Mouse (Mus musculus) lung, embryonic 14.5 days (tissue): Measurements from ENCODE around the gene Hivep2. TPM values are rescaled to one million over a fixed set of nuclear protein-coding genes. Genes with fewer than 3 reads are reported as not detected.

ENCODE experiments used
- ATAC-seq: fragments of 200-750 bp; cut with Nextera tagmentation; 2 replicates; pipeline ENCODE4 v1.8.0; 2017; ENCODE audit warnings: mild to moderate bottlenecking, moderate TSS enrichment, moderate library complexity; ENCODE audit not compliant: insufficient read depth
- DNase-seq: peaks from one replicate; pipeline ENCODE4 v3.0.0-alpha.2; 2015
- H3K27ac ChIP-seq: fragments of 300-500 bp; sonication (generic); 2 replicates; pipeline ENCODE4 v1.5.1; 2014; ENCODE audit warnings: low read depth, mild to moderate bottlenecking, moderate library complexity
- H3K27me3 ChIP-seq: fragments of 300-500 bp; sonication (generic); 2 replicates; pipeline ENCODE4 v1.6.1; 2014; ENCODE audit warnings: low read length, control low read depth; ENCODE audit not compliant: insufficient read depth
- H3K36me3 ChIP-seq: fragments of 300-500 bp; sonication (generic); 2 replicates; pipeline ENCODE4 v1.6.1; 2014; ENCODE audit warnings: control low read depth; ENCODE audit not compliant: insufficient read depth
- H3K4me1 ChIP-seq: fragments of 300-500 bp; sonication (generic); 2 replicates; pipeline ENCODE4 v1.6.1; 2014; ENCODE audit warnings: antibody characterized with exemption, control low read depth; ENCODE audit not compliant: insufficient read depth
- H3K4me2 ChIP-seq: fragments of 300-500 bp; sonication (generic); 2 replicates; pipeline ENCODE4 v1.6.1; 2014; ENCODE audit warnings: mild to moderate bottlenecking
- H3K4me3 ChIP-seq: fragments of 300-500 bp; sonication (generic); 2 replicates; pipeline ENCODE4 v1.5.1; 2014; ENCODE audit warnings: low read depth, low read length
- H3K9ac ChIP-seq: fragments of 300-500 bp; sonication (generic); 2 replicates; pipeline ENCODE4 v1.6.1; 2014
- H3K9me3 ChIP-seq: fragments of 300-500 bp; sonication (generic); 2 replicates; pipeline ENCODE4 v1.6.1; 2016; ENCODE audit warnings: low read depth, low read length, control low read depth
- CTCF ChIP-seq: IDR thresholded peaks from 2 replicates; pipeline ENCODE4 v1.5.1; 2016; ENCODE audit warnings: antibody characterized with exemption, low read depth
- WGBS: fragments of 180-500 bp; shearing (Covaris S2); extraction: QIAGEN DNeasy Blood & Tissue Kit; methylation state at CpG from one replicate; pipeline ENCODE4 v1.1.7; 2014; 5-methylcytosine and 5-hydroxymethylcytosine counted together
- polyA plus RNA-seq: library from polyadenylated mRNA; unstranded; fragments of >200 nt; fragmentation: Nextera tagmentation; extraction: Ambion mirVana; gene quantifications from 2 replicates; pipeline ENCODE4 v1.2.1, GENCODE M21; 2014

Hivep2 gene
- polyA plus RNA-seq, 1 experiment from 2014 or later: 5.3 TPM

DNA sequence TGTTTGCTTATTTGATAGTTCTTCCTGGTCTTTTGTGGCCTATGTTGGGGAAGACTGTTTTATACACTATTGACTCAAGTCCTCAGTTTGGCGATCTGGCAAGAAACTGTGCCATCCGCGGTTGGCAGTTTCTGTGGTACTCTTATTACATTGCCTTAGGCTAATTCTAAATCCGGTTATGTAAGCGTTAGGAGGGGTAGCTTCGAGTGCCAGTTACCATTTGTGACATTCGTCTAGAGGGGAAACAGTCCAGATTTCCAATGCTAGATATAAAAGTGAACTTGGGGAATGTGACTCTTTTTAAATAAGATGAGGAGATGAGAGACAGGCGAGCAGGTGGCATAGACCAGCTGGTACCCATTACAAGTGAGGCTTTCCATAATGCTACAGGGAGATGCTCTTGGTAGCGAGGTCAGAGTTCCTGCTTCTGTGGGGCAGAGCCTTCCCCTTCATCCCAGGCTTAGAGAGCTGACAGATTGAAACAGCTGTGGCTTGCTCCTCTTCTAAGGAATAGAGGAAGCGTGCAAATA, 83.1 kb downstream of the Hivep2 start:
- H3K36me3 ChIP-seq: no peaks in the 10 kb centered on the region
- H3K4me3 ChIP-seq: no peak overlapping the region
- H3K4me1 ChIP-seq: peaks cover 5% of the 10 kb centered on the region; the same call in 1 of the 2 replicates
- no peak for TF ChIP-seq CTCF
- DNase-seq: no peak
- H3K9ac ChIP-seq: no peak overlapping the region
- 71% methylated on average over 10 of the region's 10 CpGs for WGBS
- no peak overlapping the region for H3K4me2 ChIP-seq
- H3K9me3 ChIP-seq: no peaks in the 10 kb centered on the region
- no peak overlapping the region for H3K27ac ChIP-seq
- H3K27me3 ChIP-seq: no peaks in the 10 kb centered on the region
- ATAC-seq: no peak

DNA sequence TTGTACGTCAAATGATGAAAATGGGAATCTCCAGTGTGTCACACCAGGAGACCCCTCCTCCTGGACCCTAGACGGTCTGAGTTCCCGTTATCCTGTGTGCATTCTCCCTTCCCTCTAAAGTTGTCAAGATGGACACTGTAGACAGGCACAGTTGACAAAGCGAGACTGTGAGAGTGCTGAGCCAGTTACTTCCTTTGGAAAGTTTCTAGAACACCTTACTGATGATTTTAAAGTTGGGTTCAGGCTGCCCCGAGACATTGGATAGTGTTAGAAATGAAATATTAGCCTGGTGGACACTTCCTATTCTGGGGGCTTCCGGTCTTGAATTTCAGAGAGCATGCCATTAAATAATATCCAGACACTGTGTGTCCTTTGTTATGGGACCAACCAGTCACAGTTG, 83.8 kb downstream of the Hivep2 start:
- Histone ChIP-seq H3K36me3 (no peaks in the 10 kb centered on the region), H3K9me3 (no peaks in the 10 kb centered on the region), H3K4me1 (peaks cover 5% of the 10 kb centered on the region; the same call in 1 of the 2 replicates), H3K9ac (no peak overlapping the region), H3K27ac (no peak overlapping the region), H3K27me3 (no peaks in the 10 kb centered on the region), H3K4me3 (no peak overlapping the region), H3K4me2 (no peak overlapping the region)
- no peak for TF ChIP-seq CTCF
- DNase-seq (no peak), ATAC-seq (no peak)
- WGBS: 82% methylated on average over 6 of the region's 6 CpGs

DNA sequence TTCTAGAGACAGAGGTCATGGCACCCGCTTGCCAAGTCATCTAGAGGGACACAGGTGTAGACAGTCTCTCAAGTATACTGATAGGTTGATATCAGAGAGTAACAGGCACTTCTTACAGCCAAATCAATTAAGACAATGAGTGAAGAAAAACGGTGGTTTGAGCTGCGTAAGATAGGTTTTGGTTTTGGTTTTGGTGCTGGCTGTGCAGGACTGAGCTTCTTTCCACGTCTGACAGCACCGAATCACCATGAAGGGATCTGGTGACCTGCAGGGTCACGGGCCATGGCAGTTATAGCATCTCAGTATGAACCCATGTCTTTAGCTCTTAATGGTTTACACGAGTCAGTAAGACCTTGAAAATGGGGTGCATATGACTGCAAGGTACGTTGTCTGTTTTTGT, 84.7 kb downstream of the Hivep2 start:
- no peak for DNase-seq
- ATAC-seq: no peak
- Histone ChIP-seq H3K4me2 (no peak overlapping the region), H3K4me1 (peaks cover 5% of the 10 kb centered on the region; the same call in 1 of the 2 replicates), H3K27ac (no peak overlapping the region), H3K27me3 (no peaks in the 10 kb centered on the region), H3K9me3 (no peaks in the 10 kb centered on the region), H3K9ac (no peak overlapping the region), H3K36me3 (no peaks in the 10 kb centered on the region), H3K4me3 (no peak overlapping the region)
- WGBS: 86% methylated on average over 8 of the region's 8 CpGs
- TF ChIP-seq CTCF: no peak

DNA sequence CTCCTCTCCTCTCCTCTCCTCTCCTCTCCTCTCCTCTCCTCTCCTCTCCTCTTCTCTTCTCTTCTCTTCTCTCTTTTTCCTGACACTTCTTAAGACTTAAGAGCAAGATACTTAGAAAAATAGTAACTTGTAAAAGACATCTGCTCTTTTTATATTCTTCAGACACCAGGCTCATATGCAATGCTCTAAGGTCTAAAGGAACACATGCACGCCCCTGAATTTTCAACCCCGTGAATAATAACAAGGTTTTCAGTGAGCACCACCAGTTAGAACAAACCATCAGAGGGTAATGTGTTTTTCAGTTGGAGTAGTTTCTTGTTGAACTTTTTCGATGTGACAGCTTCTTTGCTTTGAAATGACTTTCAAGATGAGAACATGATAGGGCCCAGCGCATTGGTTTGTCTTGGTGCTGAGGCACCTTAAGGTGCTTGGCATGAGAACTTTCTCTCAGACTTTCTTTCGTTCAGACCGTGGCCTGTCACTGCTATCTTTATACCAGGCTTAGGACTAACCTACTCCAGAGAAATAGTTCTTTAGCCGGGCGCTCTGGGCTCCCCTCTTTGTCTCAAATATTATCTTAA, 86.3 kb downstream of the Hivep2 start:
- no peak for ATAC-seq
- no peak overlapping the region for H3K4me3 ChIP-seq
- no peak for DNase-seq
- TF ChIP-seq CTCF: no peak
- 85% methylated on average over 8 of the region's 8 CpGs for WGBS
- no peak overlapping the region for H3K27ac ChIP-seq
- no peak overlapping the region for H3K9ac ChIP-seq
- H3K4me2 ChIP-seq: no peak overlapping the region
- no peaks in the 10 kb centered on the region for H3K27me3 ChIP-seq
- H3K36me3 ChIP-seq: no peaks in the 10 kb centered on the region
- H3K4me1 ChIP-seq: peaks cover 16% of the 10 kb centered on the region; the same call in 1 of the 2 replicates
- H3K9me3 ChIP-seq: no peaks in the 10 kb centered on the region

DNA sequence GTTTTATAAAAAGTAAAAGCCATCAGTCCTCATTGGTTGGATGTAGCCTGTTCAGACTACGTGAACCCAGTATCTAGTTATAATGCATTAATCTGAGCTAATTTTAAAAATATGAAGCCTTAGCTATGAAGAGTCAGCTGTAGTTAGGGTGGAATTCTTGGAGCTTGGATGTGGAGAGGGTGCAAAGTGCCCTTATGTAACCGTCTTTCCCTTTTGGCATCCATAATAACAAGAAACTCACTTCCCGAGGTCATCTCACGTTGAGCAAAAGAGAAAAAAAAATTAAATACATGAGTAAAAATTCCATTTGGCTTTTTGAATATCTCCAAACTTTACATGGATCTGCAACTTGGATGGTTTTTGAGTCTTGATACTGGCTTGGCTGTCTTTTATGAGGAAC, 89.0 kb downstream of the Hivep2 start:
- H3K4me3 ChIP-seq: no peak overlapping the region
- 80% methylated on average over 4 of the region's 4 CpGs for WGBS
- no peak overlapping the region for H3K9ac ChIP-seq
- no peak for TF ChIP-seq CTCF
- no peaks in the 10 kb centered on the region for H3K9me3 ChIP-seq
- no peaks in the 10 kb centered on the region for H3K27me3 ChIP-seq
- H3K27ac ChIP-seq: no peak overlapping the region
- H3K36me3 ChIP-seq: no peaks in the 10 kb centered on the region
- DNase-seq (no peak), ATAC-seq (no peak)
- H3K4me1 ChIP-seq: peaks cover 13% of the 10 kb centered on the region; the same call in 1 of the 2 replicates
- no peak overlapping the region for H3K4me2 ChIP-seq

DNA sequence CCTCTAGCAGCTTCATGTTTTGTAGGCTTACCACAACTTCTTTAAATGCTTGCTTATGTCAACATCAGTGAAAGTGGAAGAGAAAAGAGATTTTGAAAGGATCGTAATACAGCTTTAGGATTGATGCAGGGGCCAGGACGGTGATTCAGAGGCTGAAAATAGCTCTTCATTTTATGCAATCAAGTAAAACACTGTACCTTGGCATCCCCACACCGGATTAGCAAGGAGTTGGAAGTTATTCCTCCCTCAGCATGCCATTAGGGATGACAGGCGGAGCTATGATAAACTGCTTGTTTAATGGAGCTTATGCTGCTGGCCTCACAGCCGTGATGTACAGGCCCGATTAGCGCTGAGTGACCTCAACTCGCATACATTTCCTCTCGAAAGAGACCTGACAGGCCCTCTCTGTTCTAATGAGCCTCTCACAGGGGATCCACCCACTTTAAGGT, 89.7 kb downstream of the Hivep2 start:
- Histone ChIP-seq H3K27ac (0 out of 2 replicates have a peak overlapping the region, but pooled peaks have one; percentile 30), H3K9me3 (no peaks in the 10 kb centered on the region), H3K4me2 (no peak overlapping the region), H3K9ac (no peak overlapping the region), H3K27me3 (no peaks in the 10 kb centered on the region), H3K4me3 (no peak overlapping the region), H3K4me1 (peaks cover 13% of the 10 kb centered on the region; the same call in 1 of the 2 replicates), H3K36me3 (no peaks in the 10 kb centered on the region)
- TF ChIP-seq CTCF: no peak
- ATAC-seq: peak; percentile 52; the same call in 1 of the 2 replicates
- 18% methylated on average over 9 of the region's 9 CpGs for WGBS
- DNase-seq: peak; percentile 59

DNA sequence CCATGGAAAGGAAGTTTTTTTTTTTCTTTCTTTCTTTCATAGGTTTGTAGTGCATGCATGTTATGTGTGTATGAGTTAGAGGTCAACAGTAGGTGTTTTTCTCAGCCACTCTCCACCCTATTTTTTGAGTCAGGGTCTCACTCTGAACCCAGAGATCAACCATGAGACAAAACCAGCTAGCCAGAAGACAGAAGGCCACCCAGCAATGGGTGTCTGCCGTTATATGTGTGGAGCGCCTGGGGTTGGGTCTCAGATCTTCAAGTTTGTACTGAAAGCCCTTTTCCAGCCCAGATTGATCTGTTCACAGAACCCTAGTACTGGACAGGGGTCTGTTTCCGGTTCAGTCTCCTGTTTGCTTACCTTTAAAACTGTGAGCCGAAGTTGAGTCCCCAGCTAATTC, 90.2 kb downstream of the Hivep2 start:
- Histone ChIP-seq H3K9ac (no peak overlapping the region), H3K27ac (no peak overlapping the region), H3K9me3 (no peaks in the 10 kb centered on the region), H3K4me2 (no peak overlapping the region), H3K4me3 (no peak overlapping the region), H3K27me3 (no peaks in the 10 kb centered on the region), H3K4me1 (peaks cover 13% of the 10 kb centered on the region; the same call in 1 of the 2 replicates), H3K36me3 (no peaks in the 10 kb centered on the region)
- DNase-seq: no peak
- no peak for ATAC-seq
- 80% methylated on average over 4 of the region's 4 CpGs for WGBS
- TF ChIP-seq CTCF: no peak
